Mouse (Mus musculus): ENCODE measurements around the gene Slco4a1.

DNA sequence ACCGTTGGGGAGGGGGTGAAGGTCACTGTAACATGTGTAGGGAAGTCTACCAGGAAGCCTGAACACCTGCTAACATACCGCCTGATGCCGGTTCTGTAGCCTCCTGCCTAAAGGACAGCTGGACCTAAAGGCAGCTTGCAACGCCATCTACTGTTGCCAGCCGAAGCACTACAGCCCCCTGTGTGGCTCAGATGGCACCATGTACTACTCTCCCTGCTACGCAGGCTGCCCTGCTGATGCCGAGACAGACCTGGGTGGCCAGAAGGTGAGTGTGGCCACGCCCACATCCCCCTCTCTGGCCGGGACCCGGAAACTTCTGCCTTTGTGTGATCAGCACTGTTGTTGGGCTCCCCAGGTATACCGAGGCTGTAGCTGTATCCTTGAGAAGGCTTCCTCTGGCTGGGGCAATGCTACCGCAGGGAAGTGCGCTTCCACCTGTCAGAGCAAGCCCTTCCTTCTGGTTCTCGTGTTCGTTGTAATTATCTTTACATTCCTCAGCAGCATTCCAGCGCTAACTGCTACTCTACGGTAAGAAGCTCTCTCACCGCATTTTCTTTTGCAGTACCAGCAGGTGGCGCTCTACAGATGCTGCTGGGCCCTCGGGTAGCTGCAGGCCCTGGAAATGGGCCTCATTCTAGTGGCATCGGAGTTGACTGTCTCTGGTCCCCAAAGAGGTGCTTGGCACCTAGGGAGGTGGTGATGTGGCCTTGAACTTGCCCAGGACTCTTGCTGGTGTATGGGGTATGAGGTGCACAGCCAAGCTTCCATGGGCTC is 16.4 kb downstream of the Slco4a1 start:
- peak; percentile 84 for TF ChIP-seq CTCF (IDR thresholded peaks at IDR 0.05; ENCODE audit: low read depth)
- TF ChIP-seq EP300 (optimal IDR thresholded peaks at IDR 0.05) = no peak
